Mouse (Mus musculus): Measurements from ENCODE around the gene Dll4.

DNA sequence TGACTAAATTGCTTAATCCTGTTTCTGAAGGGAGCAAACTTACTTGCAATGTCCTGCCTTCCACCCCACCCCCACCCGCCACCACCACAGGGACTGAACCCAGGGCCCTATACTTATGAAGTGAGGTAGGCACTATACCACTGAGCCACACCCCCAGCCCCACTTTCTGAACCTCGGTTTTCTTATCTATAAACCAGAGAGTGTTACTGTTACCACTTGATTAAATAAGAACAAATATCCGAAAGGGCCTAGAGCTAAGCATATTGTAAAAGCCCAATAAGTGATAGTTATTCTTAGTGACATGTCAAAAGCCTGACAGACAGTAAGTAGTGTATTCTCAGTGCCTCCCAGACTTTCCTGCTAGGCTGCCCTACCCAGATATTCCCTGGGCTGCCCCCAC, 21.2 kb upstream of the Dll4 start:
- TF ChIP-seq CTCF (IDR thresholded peaks at IDR 0.05; ENCODE audit: borderline replicate concordance, extremely low read depth, insufficient read depth, insufficient read length) (no peak), POLR2A (IDR thresholded peaks at IDR 0.05; ENCODE audit: borderline replicate concordance, extremely low read depth, insufficient read depth, insufficient read length, poor library complexity, severe bottlenecking) (no peak)

Measured in brain, embryonic 14.5 days (tissue).